Mouse (Mus musculus): ENCODE results near the gene Gm44805. TPM values are rescaled to one million over a fixed set of nuclear protein-coding genes. Genes with fewer than 3 reads are reported as not detected.

The Gm44805 gene
- polyA plus RNA-seq, 1 experiment from 2014 or later, result not detected

- WGBS, result 94% methylated on average over 4 of the region's 4 CpGs
- ATAC-seq (replicated peaks; ENCODE audit: low FRiP score, low TSS enrichment, low read depth), result no peak
- no peak overlapping the region for H3K9ac ChIP-seq (ENCODE audit: low read length)
- H3K4me1 ChIP-seq (replicated peaks; ENCODE audit: control insufficient read depth, insufficient read depth, low read length), result peaks cover 5% of the 10 kb centered on the region
- H3K4me2 ChIP-seq (ENCODE audit: low read length), result no peak overlapping the region
- peaks cover 35% of the 10 kb centered on the region for H3K36me3 ChIP-seq (ENCODE audit: control insufficient read depth, insufficient read depth, low read length)
- H3K27me3 ChIP-seq (replicated peaks; ENCODE audit: control insufficient read depth, insufficient read depth, low read length), result no peaks in the 10 kb centered on the region
- no peak overlapping the region for H3K27ac ChIP-seq (ENCODE audit: low read depth)
- H3K9me3 ChIP-seq (ENCODE audit: control insufficient read depth, low read length), result no peaks in the 10 kb centered on the region
- DNase-seq (ENCODE audit: low spot score), result no peak
- H3K4me3 ChIP-seq (ENCODE audit: low read depth, low read length), result no peak overlapping the region
Measured at GRCm38 (mm10) chr7:19704475-19704874, 23.3 kb upstream of the Gm44805 start.

DNA sequence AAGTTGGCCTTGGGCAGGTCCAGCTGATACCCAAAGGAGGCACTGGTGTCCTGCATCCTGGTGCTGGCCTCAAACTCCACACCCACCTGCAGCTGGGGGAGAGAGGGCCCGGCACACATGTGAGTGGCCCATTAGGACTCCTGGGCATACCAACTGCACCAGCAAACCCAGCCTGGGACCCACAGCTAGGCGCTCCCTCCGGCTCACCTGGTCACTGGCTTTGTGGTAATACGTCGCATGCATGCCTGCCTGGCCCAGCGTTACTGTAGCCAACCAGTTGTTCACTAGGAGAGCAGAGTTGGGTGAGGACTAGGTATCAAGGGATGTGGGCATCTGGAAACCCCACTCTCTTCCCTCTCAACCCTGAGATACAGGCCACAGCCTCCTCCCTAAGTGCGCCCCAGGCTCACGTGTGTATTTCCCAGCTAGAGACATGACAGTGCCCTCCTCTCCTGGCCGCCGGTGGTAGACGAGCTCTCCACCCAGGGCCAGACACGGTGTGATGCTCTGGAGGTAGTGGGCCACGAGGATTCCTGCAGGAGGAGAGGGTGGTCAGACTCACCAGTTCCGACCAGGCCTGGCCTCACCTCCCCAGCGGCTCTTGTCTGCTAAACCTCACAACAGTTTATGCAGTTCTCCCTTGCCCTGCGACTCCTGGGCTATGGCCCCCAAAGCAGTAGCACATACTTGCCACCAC, 21.8 kb upstream of the Gm44805 start:
- H3K27me3 ChIP-seq (replicated peaks; ENCODE audit: control insufficient read depth, insufficient read depth, low read length), result no peaks in the 10 kb centered on the region
- peaks cover 20% of the 10 kb centered on the region for H3K4me1 ChIP-seq (replicated peaks; ENCODE audit: control insufficient read depth, insufficient read depth, low read length)
- H3K4me2 ChIP-seq (ENCODE audit: low read length), result no peak overlapping the region
- no peak overlapping the region for H3K27ac ChIP-seq (ENCODE audit: low read depth)
- H3K36me3 ChIP-seq (ENCODE audit: control insufficient read depth, insufficient read depth, low read length), result peaks cover 23% of the 10 kb centered on the region
- no peak overlapping the region for H3K9ac ChIP-seq (ENCODE audit: low read length)
- 90% methylated on average over 16 of the region's 16 CpGs for WGBS
- H3K4me3 ChIP-seq (ENCODE audit: low read depth, low read length), result no peak overlapping the region
- DNase-seq (ENCODE audit: low spot score) (no peak), ATAC-seq (replicated peaks; ENCODE audit: low FRiP score, low TSS enrichment, low read depth) (no peak)
- no peaks in the 10 kb centered on the region for H3K9me3 ChIP-seq (ENCODE audit: control insufficient read depth, low read length)

DNA sequence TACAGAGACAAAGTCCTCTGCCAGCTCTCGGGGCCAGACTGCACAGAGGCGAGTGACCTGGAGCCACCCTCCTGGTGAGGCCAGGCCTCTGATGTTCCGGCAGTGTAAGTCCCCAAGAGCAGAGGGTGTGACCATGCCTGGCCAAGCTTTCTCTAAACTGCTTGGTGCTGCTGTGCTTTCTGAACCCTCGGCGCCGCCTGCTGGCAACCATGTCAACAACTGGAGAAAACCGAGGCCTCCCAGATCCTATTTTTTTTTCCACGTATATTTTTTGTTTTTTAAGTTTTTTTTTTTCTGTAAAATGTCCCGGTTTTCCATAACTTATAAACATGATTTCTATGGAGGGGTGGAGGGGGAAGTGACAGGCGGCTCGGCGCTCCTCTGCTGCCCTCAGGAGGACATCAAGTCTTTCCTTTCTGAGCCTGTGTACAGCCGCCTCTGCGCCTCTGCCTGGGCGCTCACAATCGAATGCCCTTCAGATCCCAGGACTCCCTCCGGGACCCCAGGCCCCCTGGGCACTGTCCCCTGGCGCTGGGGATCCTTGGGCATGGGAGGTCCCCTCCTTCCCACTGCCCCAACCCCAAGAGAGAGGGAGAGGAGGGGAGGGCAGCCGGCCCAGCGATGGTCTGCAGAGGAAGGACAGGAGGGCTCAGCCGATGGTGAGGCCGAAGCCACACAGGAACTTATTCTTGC, 20.0 kb upstream of the Gm44805 start:
- ATAC-seq (replicated peaks; ENCODE audit: low FRiP score, low TSS enrichment, low read depth), result peak; percentile 85
- WGBS, result 30% methylated on average over 21 of the region's 22 CpGs
- H3K4me3 ChIP-seq (ENCODE audit: low read depth, low read length), result no peak overlapping the region
- H3K4me1 ChIP-seq (replicated peaks; ENCODE audit: control insufficient read depth, insufficient read depth, low read length), result peaks cover 21% of the 10 kb centered on the region
- peak overlapping the region; percentile 29; the same call in 1 of the 2 replicates for H3K27ac ChIP-seq (ENCODE audit: low read depth)
- no peaks in the 10 kb centered on the region for H3K9me3 ChIP-seq (ENCODE audit: control insufficient read depth, low read length)
- DNase-seq (ENCODE audit: low spot score), result peak; percentile 83
- peaks cover 12% of the 10 kb centered on the region for H3K36me3 ChIP-seq (ENCODE audit: control insufficient read depth, insufficient read depth, low read length)
- no peaks in the 10 kb centered on the region for H3K27me3 ChIP-seq (replicated peaks; ENCODE audit: control insufficient read depth, insufficient read depth, low read length)
- no peak overlapping the region for H3K9ac ChIP-seq (ENCODE audit: low read length)
- no peak overlapping the region for H3K4me2 ChIP-seq (ENCODE audit: low read length)

DNA sequence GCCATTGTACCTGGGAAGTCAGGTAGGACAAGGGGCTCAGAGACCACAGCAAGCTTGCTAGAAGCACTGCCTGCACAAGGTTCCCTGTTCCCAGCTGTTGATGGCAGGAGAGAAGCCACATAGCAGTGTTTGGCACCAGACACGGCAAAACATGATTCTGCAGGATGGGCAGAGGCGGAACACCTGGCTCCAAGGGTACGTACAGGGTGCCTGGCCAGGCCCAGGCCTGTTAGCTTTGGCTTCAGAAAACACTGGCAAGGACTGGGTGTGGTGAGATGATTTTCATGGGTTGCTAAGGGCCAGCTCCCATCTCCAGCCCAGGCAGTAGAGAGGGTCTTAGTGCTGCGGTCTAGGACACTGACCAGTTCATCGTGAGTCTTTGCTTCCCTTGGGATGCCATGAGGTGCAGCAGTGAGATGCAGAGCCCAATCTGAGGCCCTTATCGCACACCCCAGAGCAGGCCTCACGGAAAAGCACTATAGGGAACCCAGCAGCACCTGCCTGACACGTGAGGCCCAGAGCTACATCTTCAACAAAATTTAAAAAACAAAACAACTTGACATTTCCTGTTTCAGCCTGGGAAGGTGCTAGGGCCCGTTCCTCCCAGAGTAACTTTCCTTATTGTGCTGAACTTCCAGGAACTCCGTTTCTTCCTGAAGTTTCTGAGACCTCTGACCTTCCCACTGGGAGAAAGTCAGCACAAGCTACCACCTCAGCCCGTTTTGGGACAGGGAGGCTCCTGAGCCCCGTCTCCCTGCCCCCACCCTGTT, 19.3 kb upstream of the Gm44805 start:
- H3K27me3 ChIP-seq (replicated peaks; ENCODE audit: control insufficient read depth, insufficient read depth, low read length), result no peaks in the 10 kb centered on the region
- WGBS, result 55% methylated on average over 12 of the region's 12 CpGs

DNA sequence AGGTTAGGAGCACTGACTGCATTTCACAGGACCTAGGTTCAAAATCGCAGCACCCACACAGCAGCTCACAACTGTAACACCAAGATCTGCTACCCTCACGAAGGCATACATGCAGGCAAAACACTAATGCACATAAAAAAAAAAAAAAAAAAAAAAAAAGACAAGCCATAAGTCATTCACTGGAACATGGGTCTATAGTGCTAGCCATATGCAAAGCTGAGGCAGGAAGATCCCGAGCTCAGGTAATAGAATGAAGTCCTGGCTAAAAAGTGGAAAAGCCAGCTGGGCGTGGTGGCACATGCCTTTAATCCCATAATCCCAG, 18.6 kb upstream of the Gm44805 start:
- ATAC-seq (replicated peaks; ENCODE audit: low FRiP score, low TSS enrichment, low read depth), result no peak
- peaks cover 21% of the 10 kb centered on the region for H3K4me1 ChIP-seq (replicated peaks; ENCODE audit: control insufficient read depth, insufficient read depth, low read length)
- H3K9me3 ChIP-seq (ENCODE audit: control insufficient read depth, low read length), result no peaks in the 10 kb centered on the region
- 78% methylated on average over 4 of the region's 4 CpGs for WGBS
- no peak overlapping the region for H3K4me3 ChIP-seq (ENCODE audit: low read depth, low read length)
- no peak overlapping the region for H3K4me2 ChIP-seq (ENCODE audit: low read length)
- H3K36me3 ChIP-seq (ENCODE audit: control insufficient read depth, insufficient read depth, low read length), result peaks cover 11% of the 10 kb centered on the region
- no peak overlapping the region for H3K27ac ChIP-seq (ENCODE audit: low read depth)
- no peak for DNase-seq (ENCODE audit: low spot score)
- H3K9ac ChIP-seq (ENCODE audit: low read length), result no peak overlapping the region
- H3K27me3 ChIP-seq (replicated peaks; ENCODE audit: control insufficient read depth, insufficient read depth, low read length), result no peaks in the 10 kb centered on the region

More for the DNA sequence above, 19.3 kb upstream of the Gm44805 start:
- no peak overlapping the region for H3K4me3 ChIP-seq (ENCODE audit: low read depth, low read length)
- ATAC-seq (replicated peaks; ENCODE audit: low FRiP score, low TSS enrichment, low read depth) (peak; percentile 13; the same call in 1 of the 2 replicates), DNase-seq (ENCODE audit: low spot score) (no peak)
- no peak overlapping the region for H3K4me2 ChIP-seq (ENCODE audit: low read length)
- no peaks in the 10 kb centered on the region for H3K9me3 ChIP-seq (ENCODE audit: control insufficient read depth, low read length)
- peaks cover 11% of the 10 kb centered on the region for H3K36me3 ChIP-seq (ENCODE audit: control insufficient read depth, insufficient read depth, low read length)
- H3K9ac ChIP-seq (ENCODE audit: low read length), result no peak overlapping the region
- H3K4me1 ChIP-seq (replicated peaks; ENCODE audit: control insufficient read depth, insufficient read depth, low read length), result peaks cover 21% of the 10 kb centered on the region
- H3K27ac ChIP-seq (ENCODE audit: low read depth), result no peak overlapping the region

- no peak; the same call in 1 of the 2 replicates for ATAC-seq (replicated peaks; ENCODE audit: low FRiP score, low TSS enrichment, low read depth)
- H3K27ac ChIP-seq (ENCODE audit: low read depth), result no peak within 1 kb of the TSS
Measured at GRCm38 (mm10) chr7:19698907-19699826, 17.9 kb upstream of the Gm44805 start, which contains the start of gene Apoe. Gene Apoe, minus strand, starts transcription at chr7:19699188.

DNA sequence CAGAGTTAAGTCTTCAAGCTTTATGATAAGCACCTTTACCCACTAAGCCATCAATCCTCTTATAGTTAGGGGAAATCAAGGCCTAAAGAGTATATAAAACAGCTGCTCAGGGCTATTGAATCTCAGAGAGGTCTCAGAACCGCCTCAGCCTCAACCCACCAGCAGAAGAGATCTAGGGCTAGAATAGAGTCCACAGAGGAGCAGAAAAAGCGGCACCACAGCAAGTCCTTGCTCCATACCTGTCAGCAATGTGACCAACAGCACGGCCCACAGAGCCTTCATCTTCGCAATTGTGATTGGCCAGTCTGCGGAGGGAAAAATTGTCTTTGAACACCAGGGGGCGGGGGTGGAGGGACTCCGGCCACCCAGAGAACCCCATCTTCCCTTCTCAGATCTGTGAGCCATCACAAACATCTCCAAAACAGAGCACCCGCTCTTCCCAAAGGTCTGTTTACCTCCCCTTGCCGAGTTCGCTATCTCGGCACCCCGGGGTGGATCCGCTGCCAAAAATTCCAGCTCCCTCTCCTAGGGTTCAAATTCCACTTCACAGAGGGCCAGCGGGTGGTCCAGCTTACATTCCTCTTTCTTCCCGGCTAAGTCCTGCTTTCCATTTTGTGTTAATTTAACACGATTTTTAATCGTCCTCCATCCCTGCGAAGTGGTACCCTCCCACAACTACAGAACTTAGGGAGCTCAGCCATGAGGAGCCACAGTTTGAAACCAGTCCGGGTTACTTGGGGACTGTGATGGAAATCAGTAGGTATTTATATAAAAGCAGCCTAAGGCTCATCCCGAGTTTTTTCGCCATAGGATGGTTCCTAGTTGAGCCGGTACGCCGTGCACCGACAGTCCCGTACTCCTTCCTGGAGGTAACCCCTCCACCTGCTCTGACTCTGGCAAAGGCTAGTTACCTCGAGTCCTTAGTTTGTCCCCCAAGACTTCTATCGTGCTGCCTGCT, 17.0 kb upstream of the Gm44805 start:
- H3K36me3 ChIP-seq (ENCODE audit: control insufficient read depth, insufficient read depth, low read length), result peaks cover 10% of the 10 kb centered on the region
- WGBS, result 3% methylated on average over 28 of the region's 28 CpGs
- H3K4me3 ChIP-seq (ENCODE audit: low read depth, low read length), result peak overlapping the region; percentile 35
- peak overlapping the region; percentile 52 for H3K4me2 ChIP-seq (ENCODE audit: low read length)
- no peaks in the 10 kb centered on the region for H3K9me3 ChIP-seq (ENCODE audit: control insufficient read depth, low read length)
- no peak overlapping the region for H3K27ac ChIP-seq (ENCODE audit: low read depth)
- H3K27me3 ChIP-seq (replicated peaks; ENCODE audit: control insufficient read depth, insufficient read depth, low read length), result no peaks in the 10 kb centered on the region
- peaks cover 24% of the 10 kb centered on the region for H3K4me1 ChIP-seq (replicated peaks; ENCODE audit: control insufficient read depth, insufficient read depth, low read length)
- ATAC-seq (replicated peaks; ENCODE audit: low FRiP score, low TSS enrichment, low read depth) (no peak), DNase-seq (ENCODE audit: low spot score) (peak; percentile 71)
- H3K9ac ChIP-seq (ENCODE audit: low read length), result peak overlapping the region; percentile 46

More at GRCm38 (mm10) chr7:19698907-19699826, 17.9 kb upstream of the Gm44805 start, which contains the start of gene Apoe:
- peaks cover 21% of the 10 kb centered on the region for H3K4me1 ChIP-seq (replicated peaks; ENCODE audit: control insufficient read depth, insufficient read depth, low read length)
- peak within 1 kb of the TSS; percentile 35 for H3K4me3 ChIP-seq (ENCODE audit: low read depth, low read length)
- peak within 1 kb of the TSS; percentile 52 for H3K4me2 ChIP-seq (ENCODE audit: low read length)
- no peaks in the 10 kb centered on the region for H3K9me3 ChIP-seq (ENCODE audit: control insufficient read depth, low read length)
- 5% methylated on average over 20 of the region's 20 CpGs for WGBS
- peaks cover 11% of the 10 kb centered on the region for H3K36me3 ChIP-seq (ENCODE audit: control insufficient read depth, insufficient read depth, low read length)
- peak within 1 kb of the TSS; percentile 46 for H3K9ac ChIP-seq (ENCODE audit: low read length)
- peak; percentile 67 for DNase-seq (ENCODE audit: low spot score)
- H3K27me3 ChIP-seq (replicated peaks; ENCODE audit: control insufficient read depth, insufficient read depth, low read length), result no peaks in the 10 kb centered on the region
